Mouse (Mus musculus): ENCODE results near the gene Fsd1.
A peak's percentile ranks its signal among the peaks of the same experiment; 100 is the strongest.

Fsd1 gene

GRCm38 (mm10) chr17:55963171-55963570, 23.1 kb upstream of the Fsd1 start:
- no peak for DNase-seq (ENCODE audit: low spot score)

DNA sequence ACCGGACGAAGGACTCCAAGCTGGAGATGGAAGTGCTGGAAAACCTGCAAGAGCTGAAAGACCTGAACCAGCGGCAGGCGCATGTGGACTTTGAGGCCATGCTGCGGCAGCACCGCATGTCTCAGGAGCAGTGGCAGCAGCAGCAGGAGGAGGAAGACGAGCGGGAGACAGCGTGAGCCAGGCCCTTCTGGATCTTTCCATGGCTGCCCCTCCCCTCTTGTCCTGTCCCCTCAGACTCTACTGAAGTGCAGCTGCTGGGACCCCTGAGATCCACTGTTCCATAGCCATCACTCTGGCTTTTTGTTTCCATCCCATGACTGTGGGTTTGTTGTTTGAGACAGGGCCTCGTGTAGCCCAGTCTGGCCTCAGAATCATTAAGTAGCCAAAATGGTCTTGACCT, 21.8 kb upstream of the Fsd1 start:
- DNase-seq (ENCODE audit: low spot score): no peak

- no peak for DNase-seq (ENCODE audit: low spot score)
Observed at GRCm38 (mm10) chr17:55964996-55965395, 21.3 kb upstream of the Fsd1 start.

DNA sequence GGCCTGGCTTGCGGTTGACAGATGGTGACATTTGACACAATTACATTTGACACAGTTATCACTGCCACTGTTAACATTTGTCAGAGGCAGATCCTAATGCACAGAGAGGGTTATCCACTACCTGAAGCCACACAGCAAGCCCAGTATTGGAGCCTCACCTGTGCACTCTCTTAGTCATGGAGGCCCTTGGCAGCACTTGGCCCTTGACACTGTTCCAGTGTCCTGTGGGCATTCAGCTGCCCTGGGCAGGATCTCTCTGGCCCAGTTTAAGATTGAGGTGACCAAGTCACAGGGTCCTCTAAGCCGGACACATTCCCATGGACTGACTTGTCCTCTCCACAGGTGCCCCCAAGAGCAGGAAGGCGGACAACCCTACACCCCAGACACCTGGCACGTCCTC, 19.1 kb upstream of the Fsd1 start:
- DNase-seq (ENCODE audit: low spot score): no peak

- no peak for DNase-seq (ENCODE audit: low spot score)
Observed at GRCm38 (mm10) chr17:55968210-55968609, 18.1 kb upstream of the Fsd1 start.

GRCm38 (mm10) chr17:55969560-55969959, 16.7 kb upstream of the Fsd1 start:
- no peak for DNase-seq (ENCODE audit: low spot score)

DNA sequence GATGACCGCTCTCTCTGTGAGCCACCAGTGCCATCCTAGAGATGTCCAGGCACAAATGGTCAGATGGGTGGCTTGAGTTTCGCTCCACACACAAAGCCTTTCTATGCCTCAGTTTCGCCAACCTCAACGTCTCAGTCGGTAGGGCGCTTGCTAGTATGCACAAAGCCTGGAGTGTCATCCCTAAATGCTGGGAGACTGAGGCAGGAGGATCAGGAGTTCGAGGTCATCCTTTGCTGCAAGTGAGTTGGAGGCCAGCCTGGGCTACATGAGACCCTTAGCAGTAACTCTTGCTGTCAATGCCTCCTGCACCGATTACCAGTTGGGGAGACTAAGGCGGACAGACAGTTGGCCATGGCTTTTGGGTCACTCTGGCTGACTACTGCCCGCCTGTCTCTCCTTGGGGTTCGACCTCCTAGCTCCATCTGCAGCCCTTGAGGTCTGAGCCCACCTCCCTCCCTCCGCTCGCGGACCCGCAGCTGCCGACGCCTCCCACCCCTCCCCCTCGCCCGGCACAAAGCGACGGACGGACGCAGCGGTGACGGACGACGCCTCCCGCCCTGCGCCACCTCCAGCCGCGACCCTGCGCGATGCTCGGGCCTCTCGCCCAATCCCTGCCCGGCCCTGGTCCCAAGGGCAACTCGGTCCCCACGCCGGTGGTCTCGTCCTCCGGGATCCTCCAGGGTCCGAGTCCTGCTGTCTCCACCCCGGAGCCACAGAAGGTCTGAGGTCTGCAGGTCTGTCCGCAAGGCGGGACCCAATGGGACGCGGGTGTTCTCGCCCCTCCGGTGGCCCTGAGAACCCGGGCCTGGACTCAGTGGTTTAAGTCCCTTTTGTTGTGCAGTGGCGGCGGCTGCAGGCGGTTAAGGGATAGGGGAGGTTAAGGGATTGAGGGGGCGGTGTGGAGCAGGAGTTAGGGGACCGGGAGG, 16.1 kb upstream of the Fsd1 start, which contains the start of gene Shd:
Shd (plus strand) TSS at position 502 of the 926 bp plus-strand sequence.
- DNase-seq (ENCODE audit: low spot score): no peak

GRCm38 (mm10) chr17:55971453-55971852, 14.9 kb upstream of the Fsd1 start:
- DNase-seq (ENCODE audit: low spot score): no peak

DNA sequence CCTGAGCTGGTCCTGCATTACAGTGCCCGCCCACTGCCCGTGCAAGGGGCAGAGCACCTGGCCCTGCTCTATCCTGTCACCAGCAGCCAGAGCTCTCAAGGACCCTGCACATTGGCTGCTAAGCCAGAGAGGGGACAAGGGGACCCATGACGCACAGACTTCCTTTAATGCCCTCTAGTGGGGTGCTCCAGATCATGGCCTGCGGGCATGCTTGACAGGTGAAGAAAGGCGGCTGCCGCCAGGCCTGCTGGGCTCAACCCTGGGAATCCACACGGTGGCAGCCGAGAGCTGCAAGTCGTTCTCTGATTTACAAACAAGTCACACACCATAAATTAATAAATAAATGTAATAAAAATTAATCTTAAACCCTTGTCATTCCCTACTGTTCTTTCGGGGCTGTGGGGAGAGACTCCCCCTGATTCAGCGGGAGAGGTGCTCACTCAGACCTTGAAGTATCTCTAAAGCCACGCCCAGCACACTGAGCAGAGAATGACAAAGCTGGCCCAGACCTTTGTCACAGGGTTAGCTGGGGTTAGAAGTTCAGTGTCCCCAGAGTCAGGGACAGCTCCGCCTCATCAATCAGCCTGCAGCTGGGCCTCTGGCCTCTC, 9.9 kb upstream of the Fsd1 start:
- DNase-seq (ENCODE audit: low spot score): peak; percentile 71

DNA sequence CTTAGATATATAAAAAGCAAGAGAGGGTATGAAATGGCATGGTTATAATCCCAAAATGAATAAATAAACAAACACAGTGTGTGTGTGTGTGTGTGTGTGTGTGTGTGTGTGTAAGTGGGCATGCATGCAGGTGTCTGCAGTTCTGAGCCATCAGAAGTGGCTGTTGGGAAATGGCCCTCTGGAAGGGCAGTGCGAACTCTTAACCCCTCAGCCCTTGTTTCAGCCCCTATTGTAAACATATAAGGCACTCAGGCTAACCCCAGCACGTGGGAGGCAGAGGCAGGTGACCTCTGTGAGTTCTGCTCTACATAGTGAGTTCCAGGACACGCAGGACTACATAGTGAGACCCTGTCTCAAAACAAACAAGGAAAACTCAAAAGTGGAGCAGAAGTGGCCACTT, 9.0 kb upstream of the Fsd1 start:
- DNase-seq (ENCODE audit: low spot score): no peak

GRCm38 (mm10) chr17:55990278-55990898, 4.1 kb downstream of the Fsd1 start:
- no peak for DNase-seq (ENCODE audit: low spot score)

GRCm38 (mm10) chr17:55996007-55996406, 9.7 kb downstream of the Fsd1 start:
- DNase-seq (ENCODE audit: low spot score): no peak

DNA sequence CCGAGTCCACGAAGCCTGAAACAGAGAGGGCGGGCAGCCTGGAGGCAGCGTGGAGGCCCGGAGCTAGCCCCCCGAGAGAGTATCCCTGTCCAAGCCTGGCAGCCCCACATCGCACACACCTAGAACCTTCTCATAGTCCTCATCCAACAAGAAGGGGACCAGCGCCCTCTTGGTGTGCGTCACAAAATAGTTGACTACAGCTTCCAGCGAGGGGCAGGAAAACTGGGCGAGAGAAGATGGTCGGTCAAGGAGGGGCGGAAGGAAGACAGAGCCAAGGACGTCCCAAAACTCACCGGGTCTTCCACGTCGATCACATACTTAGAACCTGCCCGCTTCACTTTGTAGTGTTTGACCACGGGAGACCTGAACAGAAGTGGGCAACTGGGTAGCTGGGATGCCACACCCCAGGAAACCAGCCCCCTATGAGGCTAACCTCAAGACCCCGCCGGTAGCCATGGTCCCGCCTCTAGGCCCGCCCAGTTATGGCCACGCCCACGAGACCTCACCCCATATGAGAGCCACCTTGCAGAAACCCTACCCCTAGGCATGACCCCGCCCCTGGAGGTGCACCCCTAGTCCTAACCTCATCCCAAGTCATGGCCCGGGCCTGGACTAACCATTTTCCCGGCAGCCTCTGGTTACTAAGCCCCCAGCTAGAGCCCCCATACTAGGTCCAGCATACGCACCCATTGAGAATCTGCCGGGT, 13.6 kb downstream of the Fsd1 start:
- no peak for DNase-seq (ENCODE audit: low spot score)

DNA sequence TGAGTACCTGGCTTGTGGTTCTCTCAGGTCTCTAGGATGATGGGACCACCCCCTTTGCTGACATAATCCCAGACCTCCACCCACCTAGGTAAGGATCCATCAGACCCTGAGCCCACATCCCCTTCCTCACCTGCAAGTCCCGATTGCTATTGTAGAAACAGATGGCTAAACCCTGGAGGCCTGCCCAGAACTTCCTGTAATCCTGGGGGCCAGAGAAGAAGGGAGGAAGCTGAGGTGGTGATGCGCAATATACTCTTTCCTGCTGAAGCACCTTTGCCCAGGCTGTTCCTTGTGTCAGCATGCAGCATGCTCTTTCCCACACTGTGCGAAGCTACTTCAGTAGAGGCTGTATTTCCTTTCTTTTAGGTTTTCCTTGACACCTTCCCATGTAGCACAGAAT, 16.7 kb downstream of the Fsd1 start:
- DNase-seq (ENCODE audit: low spot score): no peak

DNA sequence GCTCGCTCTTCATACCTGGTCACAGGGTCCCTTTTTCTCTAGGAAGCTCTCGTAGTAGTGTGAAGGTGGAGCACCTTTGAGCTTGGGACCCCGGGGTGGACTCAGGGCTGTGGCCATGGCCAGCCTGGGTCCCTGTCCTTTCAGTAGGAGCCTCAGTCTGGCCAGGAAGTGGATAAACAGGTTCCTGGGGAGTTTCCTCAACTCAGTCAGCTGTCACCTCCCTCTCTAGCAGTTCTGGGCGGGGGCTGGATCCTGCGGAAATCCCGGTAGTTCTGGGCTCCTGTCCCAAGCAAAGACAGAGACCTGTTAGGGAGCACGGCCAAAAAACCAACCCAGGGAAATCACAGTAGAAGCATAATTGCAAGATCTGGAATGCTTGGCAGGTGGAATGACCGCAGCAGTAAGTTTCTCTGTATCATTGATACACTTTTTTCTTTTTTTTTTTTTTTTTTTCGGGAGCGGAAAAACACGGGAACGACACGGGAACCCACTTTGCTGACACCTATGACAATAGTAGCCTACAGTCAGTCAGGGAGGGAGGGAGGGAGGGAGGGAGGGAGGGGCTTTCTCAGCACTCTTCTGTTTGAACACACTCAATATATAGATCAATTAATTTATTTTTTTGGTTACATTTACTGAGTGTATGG, 19.2 kb downstream of the Fsd1 start, which contains the start of the genes Stap2 and Mpnd:
Stap2 (minus strand) TSS at position 170 of the 647 bp plus-strand sequence.
Mpnd (plus strand) TSS at position 297 of the 647 bp plus-strand sequence.
- no peak for DNase-seq (ENCODE audit: low spot score)

DNA sequence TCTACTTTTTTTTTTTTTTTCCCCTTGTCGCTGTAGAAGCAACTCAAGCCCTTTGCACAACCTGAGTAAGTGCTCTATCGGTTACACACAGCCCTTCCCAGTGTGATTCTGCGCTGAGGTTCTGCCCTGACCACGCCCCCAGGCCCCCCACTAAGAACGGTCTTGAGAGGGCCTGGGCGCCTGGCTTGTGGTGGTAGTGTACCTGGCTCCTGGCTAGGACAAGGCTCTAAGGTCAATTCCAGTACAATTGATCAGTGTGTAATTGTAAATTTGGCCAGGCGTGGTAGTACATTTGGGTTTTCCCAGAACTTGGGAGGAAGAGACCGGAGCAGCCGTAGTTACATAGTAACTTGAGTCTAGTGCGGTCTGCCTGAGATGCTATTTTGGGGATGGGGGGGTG, 20.6 kb downstream of the Fsd1 start:
- no peak for DNase-seq (ENCODE audit: low spot score)

- no peak for DNase-seq (ENCODE audit: low spot score)
Observed at GRCm38 (mm10) chr17:56007444-56008355, 21.4 kb downstream of the Fsd1 start.

DNA sequence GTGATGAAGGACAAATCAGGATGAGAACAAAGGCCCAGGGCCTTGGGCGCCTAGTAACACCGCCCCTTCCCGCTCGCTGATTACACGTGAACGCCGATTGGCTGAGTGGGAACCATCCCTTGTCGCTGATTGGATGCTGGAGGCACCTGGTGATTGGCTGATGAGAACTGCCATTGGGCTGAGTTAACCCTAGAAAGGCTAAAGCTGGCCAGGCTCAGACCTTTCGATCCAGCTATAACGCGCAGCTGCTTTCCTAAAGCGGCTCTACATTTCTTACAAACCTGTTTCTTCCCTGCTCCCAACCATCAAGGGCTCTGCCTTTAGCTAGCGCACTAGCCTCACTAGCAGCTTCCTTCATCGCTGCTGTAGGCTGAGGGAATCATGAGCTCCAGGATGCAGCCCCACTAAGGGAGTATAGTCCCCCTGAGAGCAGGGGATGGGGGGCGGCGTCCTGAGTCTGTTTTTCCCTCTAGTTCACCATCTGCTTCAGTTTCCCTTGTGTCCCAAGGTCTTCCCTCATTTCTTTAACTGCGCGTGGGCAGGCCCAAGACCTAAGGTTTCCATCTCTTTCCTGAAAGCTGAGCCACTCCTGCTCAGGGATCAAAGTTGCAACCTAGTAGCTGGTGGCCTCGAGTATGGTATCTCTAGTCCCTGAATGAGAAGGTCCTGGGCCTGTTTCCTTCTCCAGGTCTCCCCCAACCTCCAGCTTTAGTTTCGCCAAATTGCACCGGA, 22.2 kb downstream of the Fsd1 start:
- peak; percentile 80 for DNase-seq (ENCODE audit: low spot score)

- peak; percentile 79 for DNase-seq (ENCODE audit: low spot score)
Observed at GRCm38 (mm10) chr17:56009088-56009961, 23.0 kb downstream of the Fsd1 start.

All from urinary bladder, postnatal 25 days (tissue).